ENCODE assay signal across 8 mouse cellular contexts in the genomic region with DNA sequence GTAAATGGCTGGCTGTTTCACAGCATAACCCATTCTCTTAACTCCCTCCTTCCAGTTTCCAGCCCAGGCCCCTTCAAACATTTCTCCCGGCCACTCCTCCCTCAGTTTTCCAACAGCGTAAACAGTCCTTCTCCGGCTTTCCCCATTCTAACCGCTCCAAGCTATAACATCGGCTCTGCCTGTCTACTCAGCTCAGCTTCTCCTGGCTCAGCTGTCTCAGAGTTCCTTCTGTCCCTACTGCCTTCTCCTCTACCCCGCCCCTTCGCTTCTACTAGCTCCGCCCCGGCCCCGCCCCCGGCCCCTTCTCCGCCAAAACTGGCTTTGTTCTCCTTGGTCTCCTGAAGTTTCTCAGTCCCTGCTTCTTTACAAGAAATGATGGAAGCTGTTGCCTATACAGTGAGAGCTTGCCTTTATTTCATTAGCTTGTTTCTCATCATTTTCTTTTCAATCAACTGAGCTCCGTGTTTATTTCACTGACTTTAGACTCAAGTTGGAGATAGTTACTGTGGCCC. TPM values are rescaled to one million over a fixed set of nuclear protein-coding genes. Genes with fewer than 3 reads are reported as not detected.
DNase-seq lines count a peak whose midpoint lies in the region; ATAC-seq and TF ChIP-seq lines count a peak whose summit lies in the region.

A gene (minus strand): TSS at position 462 of the 512 bp plus-strand sequence.

- H3K4me2 ChIP-seq in midbrain, postnatal 0 days (ENCODE audit: low read depth, low read length, poor library complexity, severe bottlenecking): peak within 1 kb of the TSS; percentile 79

- H3K4me1 ChIP-seq in midbrain, postnatal 0 days (ENCODE audit: insufficient read depth, low read length): no peaks in the 10 kb centered on the region

- intact Hi-C loops in gastrocnemius, postnatal 14 days (cut with DNase I; ENCODE audit: low total_unique reads): no loop called here

- no peak for ATAC-seq in midbrain, postnatal 0 days (ENCODE audit: low FRiP score)

- H3K36me3 ChIP-seq in midbrain, postnatal 0 days (ENCODE audit: insufficient read depth, low read length): peaks cover 27% of the 10 kb centered on the region

- no peak within 1 kb of the TSS for H3K27ac ChIP-seq in midbrain, postnatal 0 days (ENCODE audit: low read depth, low read length)

- no peak within 1 kb of the TSS for H3K4me3 ChIP-seq in midbrain, postnatal 0 days (ENCODE audit: low read depth, low read length)

- peak; percentile 19 for DNase-seq in right cerebral cortex, postnatal 14 days
- no peak for DNase-seq in right cerebral cortex, postnatal 25 days
- peak; percentile 25 for DNase-seq in c-Kit-positive CD71-positive TER-119-negative erythroid progenitor cells, embryonic 14.5 days (ENCODE audit: low read depth)
- peak; percentile 19 for DNase-seq in gastrocnemius, postnatal 14 days
- peak; percentile 19 for DNase-seq in kidney, adult 11 months
- peak; percentile 86 for DNase-seq in liver
- DNase-seq in midbrain, postnatal 0 days (ENCODE audit: low spot score): peak; percentile 75
- DNase-seq in natural killer cell, adult 2 months (ENCODE audit: low spot score in 2 of 2): no peak

- H3K27me3 ChIP-seq in midbrain, postnatal 0 days (ENCODE audit: insufficient read depth, low read length): no peaks in the 10 kb centered on the region

- peak within 1 kb of the TSS; percentile 24; the same call in 1 of the 2 replicates for H3K9ac ChIP-seq in midbrain, postnatal 0 days (replicated peaks; ENCODE audit: low read length, poor library complexity, severe bottlenecking)

- H3K9me3 ChIP-seq in midbrain, postnatal 0 days (ENCODE audit: low read length): no peaks in the 10 kb centered on the region

- WGBS in midbrain, postnatal 0 days: 1% methylated on average over 13 of the region's 13 CpGs

- no peak for TF ChIP-seq CTCF in midbrain, postnatal 0 days (IDR thresholded peaks at IDR 0.05)

RNA-seq across cellular contexts. Expression of the gene that starts here (rescaled TPM):
- total RNA-seq in gastrocnemius, postnatal 14 days (2021): 1 to 10 TPM; 2.6 to 3.8 TPM
- total RNA-seq in midbrain, postnatal 0 days (2014; rRNA removed): 18.3 and 30.9 TPM in 2 replicates
- polyA plus RNA-seq in midbrain, postnatal 0 days (2015; fragmentation: Nextera tagmentation; extraction: Ambion mirVana): 30.3 and 32.4 TPM in 2 replicates

Comparison
In these comparisons a context has a peak if more than half of its experiments do, and no peak if none do; other contexts are left out.
1. DNase-seq: peak in right cerebral cortex, postnatal 14 days (single experiment), c-Kit-positive CD71-positive TER-119-negative erythroid progenitor cells, embryonic 14.5 days (single experiment), gastrocnemius, postnatal 14 days (single experiment), kidney, adult 11 months (single experiment), liver (single experiment) and midbrain, postnatal 0 days (single experiment); none in right cerebral cortex, postnatal 25 days (single experiment) and natural killer cell, adult 2 months (0 of 2).